Mouse (Mus musculus): ENCODE results near the gene Pm20d2.

Gene Pm20d2

GRCm38 (mm10) chr4:33189735-33190036 lies at the start of gene Pm20d2:
Gene Pm20d2 (minus strand): TSS chr4:33189737.
- no peak for DNase-seq

GRCm38 (mm10) chr4:33230881-33231280 lies 41.3 kb upstream of the Pm20d2 start:
- no peak for DNase-seq

GRCm38 (mm10) chr4:33229639-33230038 lies 40.1 kb upstream of the Pm20d2 start:
- no peak for DNase-seq

- DNase-seq: no peak
These were observed 37.6 kb upstream of the Pm20d2 start for GRCm38 (mm10) chr4:33227164-33227563.

GRCm38 (mm10) chr4:33224003-33224675 lies 34.6 kb upstream of the Pm20d2 start:
- no peak for DNase-seq

- no peak for DNase-seq
These were observed 32.3 kb upstream of the Pm20d2 start for GRCm38 (mm10) chr4:33221847-33222246.

GRCm38 (mm10) chr4:33208881-33209841 lies 19.6 kb upstream of the Pm20d2 start, which contains the start of gene Srsf12:
Gene Srsf12 (plus strand): TSS chr4:33208991.
- peak; percentile 21 for DNase-seq

- DNase-seq: no peak
These were observed 18.0 kb upstream of the Pm20d2 start for GRCm38 (mm10) chr4:33207551-33207950.

GRCm38 (mm10) chr4:33204682-33205081 lies 15.1 kb upstream of the Pm20d2 start:
- DNase-seq: peak; percentile 58

- DNase-seq: no peak
These were observed 8.6 kb upstream of the Pm20d2 start for GRCm38 (mm10) chr4:33198117-33198516.

- DNase-seq: peak; percentile 91
These were observed 479 bp downstream of the Pm20d2 start for GRCm38 (mm10) chr4:33188781-33189734.

GRCm38 (mm10) chr4:33188164-33188563 lies 1.4 kb downstream of the Pm20d2 start:
- DNase-seq: peak; percentile 53

- no peak for DNase-seq
These were observed 6.1 kb downstream of the Pm20d2 start for GRCm38 (mm10) chr4:33183477-33183876.

- DNase-seq: no peak
These were observed 37.2 kb downstream of the Pm20d2 start for GRCm38 (mm10) chr4:33152087-33153038.

- DNase-seq: no peak
These were observed 40.4 kb downstream of the Pm20d2 start for GRCm38 (mm10) chr4:33149150-33149549.

GRCm38 (mm10) chr4:33147825-33148224 lies 41.7 kb downstream of the Pm20d2 start:
- DNase-seq: peak; percentile 44

- DNase-seq: no peak
These were observed 42.8 kb downstream of the Pm20d2 start for GRCm38 (mm10) chr4:33146679-33147291.

GRCm38 (mm10) chr4:33132221-33132620 lies 57.3 kb downstream of the Pm20d2 start, which contains the start of gene Gabrr1:
Gene Gabrr1 (plus strand): TSS chr4:33132521.
- no peak for DNase-seq

GRCm38 (mm10) chr4:33125409-33126084 lies 64.0 kb downstream of the Pm20d2 start:
- no peak for DNase-seq

GRCm38 (mm10) chr4:33124493-33124892 lies 65.0 kb downstream of the Pm20d2 start:
- peak; percentile 43 for DNase-seq

Data from kidney, postnatal 14 days (tissue).